Mouse (Mus musculus) olfactory bulb, adult 2 months (tissue): ENCODE results near the gene Dclre1a.

ENCODE experiments used
- CTCF ChIP-seq: fragments of 200-500 bp; IDR thresholded peaks from 2 replicates; pipeline ENCODE4 v1.5.1; 2012; ENCODE audit warnings: low read depth, mild to moderate bottlenecking, low read length, moderate library complexity; ENCODE audit not compliant: insufficient read depth
- POLR2A ChIP-seq: fragments of 200-500 bp; IDR thresholded peaks from 2 replicates; pipeline ENCODE4 v1.6.1; 2012; ENCODE audit warnings: mild to moderate bottlenecking, low read depth, low read length, moderate library complexity; ENCODE audit not compliant: insufficient read depth

GRCm38 (mm10) chr19:56555972-56556371 is 8.0 kb upstream of the Dclre1a start:
- TF ChIP-seq CTCF (no peak), POLR2A (no peak)
